Mouse (Mus musculus): ENCODE measurements around the gene Fam221a.
A peak's percentile ranks its signal among the peaks of the same experiment; 100 is the strongest.

Gene Fam221a

GRCm38 (mm10) chr6:49367159-49368054, at the start of gene Fam221a:
Fam221a (plus strand) TSS chr6:49367739.
- DNase-seq (ENCODE audit: low spot score in 2 of 2) = peak; percentile 82 to 83

- DNase-seq (ENCODE audit: low spot score in 2 of 2) = peak; percentile 98 to 99
Measured at GRCm38 (mm10) chr6:49318966-49319594, 48.5 kb upstream of the Fam221a start, which contains the start of gene Ccdc126. Ccdc126 (plus strand) TSS chr6:49319274.

GRCm38 (mm10) chr6:49319595-49320315, 47.8 kb upstream of the Fam221a start:
- no peak for DNase-seq (ENCODE audit: low spot score in 2 of 2)

- DNase-seq (ENCODE audit: low spot score in 2 of 2) = no peak
Measured at GRCm38 (mm10) chr6:49321341-49321740, 46.2 kb upstream of the Fam221a start.

GRCm38 (mm10) chr6:49322056-49322455, 45.5 kb upstream of the Fam221a start:
- DNase-seq (ENCODE audit: low spot score in 2 of 2) = no peak

GRCm38 (mm10) chr6:49322986-49323385, 44.6 kb upstream of the Fam221a start:
- no peak for DNase-seq (ENCODE audit: low spot score in 2 of 2)

GRCm38 (mm10) chr6:49324528-49324927, 43.0 kb upstream of the Fam221a start:
- DNase-seq (ENCODE audit: low spot score in 2 of 2) = no peak

- no peak for DNase-seq (ENCODE audit: low spot score in 2 of 2)
Measured at GRCm38 (mm10) chr6:49325294-49325693, 42.2 kb upstream of the Fam221a start.

GRCm38 (mm10) chr6:49326846-49327245, 40.7 kb upstream of the Fam221a start:
- DNase-seq (ENCODE audit: low spot score in 2 of 2) = no peak

GRCm38 (mm10) chr6:49331369-49332059, 36.0 kb upstream of the Fam221a start:
- DNase-seq (ENCODE audit: low spot score in 2 of 2) = no peak

GRCm38 (mm10) chr6:49332060-49332370, 35.5 kb upstream of the Fam221a start:
- no peak for DNase-seq (ENCODE audit: low spot score in 2 of 2)

GRCm38 (mm10) chr6:49338566-49338965, 29.0 kb upstream of the Fam221a start:
- no peak for DNase-seq (ENCODE audit: low spot score in 2 of 2)

- no peak for DNase-seq (ENCODE audit: low spot score in 2 of 2)
Measured at GRCm38 (mm10) chr6:49339145-49339544, 28.4 kb upstream of the Fam221a start.

GRCm38 (mm10) chr6:49343737-49344469, 23.6 kb upstream of the Fam221a start:
- no peak for DNase-seq (ENCODE audit: low spot score in 2 of 2)

GRCm38 (mm10) chr6:49349826-49350225, 17.7 kb upstream of the Fam221a start:
- DNase-seq (ENCODE audit: low spot score in 2 of 2) = no peak

- no peak for DNase-seq (ENCODE audit: low spot score in 2 of 2)
Measured at GRCm38 (mm10) chr6:49354613-49355012, 12.9 kb upstream of the Fam221a start.

- DNase-seq (ENCODE audit: low spot score in 2 of 2) = no peak
Measured at GRCm38 (mm10) chr6:49355171-49355570, 12.4 kb upstream of the Fam221a start.

- no peak for DNase-seq (ENCODE audit: low spot score in 2 of 2)
Measured at GRCm38 (mm10) chr6:49360420-49360819, 7.1 kb upstream of the Fam221a start.

- no peak for DNase-seq (ENCODE audit: low spot score in 2 of 2)
Measured at GRCm38 (mm10) chr6:49368212-49368611, 673 bp downstream of the Fam221a start.

- DNase-seq (ENCODE audit: low spot score in 2 of 2) = no peak
Measured at GRCm38 (mm10) chr6:49372705-49373104, 5.2 kb downstream of the Fam221a start.

GRCm38 (mm10) chr6:49373943-49374342, 6.4 kb downstream of the Fam221a start:
- DNase-seq (ENCODE audit: low spot score in 2 of 2) = no peak

Data from heart, adult 9 months (tissue).